Mouse (Mus musculus) testis, postnatal 14 days (tissue): Measurements from ENCODE around the gene Kif6.

Source experiments
- DNase-seq: peaks from one replicate; pipeline ENCODE4 v3.0.0; 2021; ENCODE audit warnings: low spot score

The Kif6 gene

GRCm38 (mm10) chr17:49898849-49899331 lies 284.0 kb downstream of the Kif6 start:
- DNase-seq, result peak; percentile 62

- no peak for DNase-seq
Measured at GRCm38 (mm10) chr17:49902613-49903012, 287.7 kb downstream of the Kif6 start.

- DNase-seq, result no peak
Measured at GRCm38 (mm10) chr17:49923429-49923828, 308.5 kb downstream of the Kif6 start.

GRCm38 (mm10) chr17:49927611-49928010 lies 312.7 kb downstream of the Kif6 start:
- DNase-seq, result no peak

DNA sequence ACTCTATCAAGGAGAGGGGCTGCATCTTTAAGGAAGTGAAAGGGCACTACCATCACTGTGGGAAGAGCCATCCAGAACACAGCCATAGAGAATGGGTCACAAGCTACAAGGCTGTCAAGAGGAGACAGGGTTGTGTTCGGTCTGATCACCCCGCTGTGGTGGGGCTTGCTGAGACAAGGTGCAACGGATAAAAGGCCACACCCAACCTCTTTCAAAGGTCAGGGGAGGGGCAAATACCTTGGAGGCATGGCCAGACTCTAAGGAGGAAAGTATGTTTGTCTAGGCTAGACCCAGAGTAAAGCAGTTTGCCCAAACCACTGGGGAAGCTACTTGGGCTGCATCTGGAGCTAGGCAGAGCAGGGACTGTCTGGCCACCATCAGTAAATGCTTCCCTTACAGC lies 318.9 kb downstream of the Kif6 start:
- DNase-seq, result no peak

DNA sequence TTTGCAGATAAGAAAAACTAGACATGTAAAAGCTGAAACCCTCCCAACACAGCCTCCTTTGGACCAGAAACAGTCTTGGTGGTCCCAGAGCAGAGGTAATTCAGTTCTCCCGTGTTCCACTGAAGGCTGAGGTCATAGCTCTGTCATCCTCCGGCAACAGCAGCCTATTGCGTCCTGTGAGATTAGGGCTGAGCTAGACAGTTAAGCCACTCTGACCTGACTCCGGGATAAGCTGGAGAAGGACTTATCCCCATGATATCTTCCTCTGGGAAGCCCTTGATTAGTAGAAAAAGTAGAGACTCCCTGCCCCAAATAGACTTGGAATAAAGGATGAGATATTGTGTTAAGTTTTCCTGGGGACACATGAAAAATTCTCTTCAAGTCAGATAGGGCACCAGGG lies 319.6 kb downstream of the Kif6 start:
- DNase-seq, result no peak

DNA sequence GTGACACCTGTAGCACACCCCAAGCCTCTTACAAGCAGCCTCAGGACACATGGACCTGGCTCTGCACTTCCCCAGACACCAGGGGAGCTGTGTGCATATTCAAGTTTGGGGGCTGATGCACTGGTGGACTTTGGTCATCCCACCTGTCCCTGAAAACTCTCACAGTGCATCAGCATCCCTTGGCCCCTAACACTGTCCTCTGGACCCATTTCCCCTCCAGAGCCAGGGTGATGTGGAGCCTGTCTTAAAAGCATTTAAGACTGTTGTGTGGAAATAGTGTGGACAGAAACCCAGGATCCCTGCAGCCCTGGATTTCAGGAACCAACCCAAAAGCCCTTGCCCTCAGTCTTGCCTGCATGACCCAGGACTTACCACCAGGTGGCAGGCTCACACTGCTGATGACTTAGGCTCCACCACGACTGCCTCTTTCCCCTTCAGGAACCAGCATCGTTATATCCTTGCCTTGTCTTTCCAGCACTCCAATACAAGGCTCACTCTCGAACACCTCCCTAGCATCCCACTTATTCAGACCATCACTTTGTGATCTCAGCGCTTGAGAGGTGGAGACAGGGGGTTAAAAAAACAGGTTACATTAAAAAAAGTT lies 320.8 kb downstream of the Kif6 start:
- peak; percentile 59 for DNase-seq

DNA sequence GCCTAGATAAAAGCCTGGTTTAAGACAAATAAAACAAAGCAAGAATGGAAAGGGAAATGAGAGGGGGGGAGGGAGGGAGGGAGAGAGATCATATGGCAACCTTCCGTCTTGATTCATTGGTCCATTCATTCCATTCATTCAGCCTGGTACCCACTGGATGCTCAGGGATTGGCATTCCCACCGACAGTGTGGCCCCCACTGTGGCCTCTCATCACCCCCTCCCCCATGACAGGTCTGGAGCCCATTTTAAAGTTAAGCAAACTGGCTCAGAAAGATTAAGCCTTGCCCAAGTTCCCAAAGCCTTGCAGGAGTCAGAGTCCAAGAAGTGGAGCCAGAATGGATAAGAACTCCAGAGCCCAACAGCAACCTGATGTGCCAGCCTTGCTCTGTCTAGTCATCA lies 321.3 kb downstream of the Kif6 start:
- no peak for DNase-seq

- no peak for DNase-seq
Measured at GRCm38 (mm10) chr17:49939146-49939545, 324.2 kb downstream of the Kif6 start.

- DNase-seq, result no peak
Measured at GRCm38 (mm10) chr17:49942674-49943073, 327.7 kb downstream of the Kif6 start.

DNA sequence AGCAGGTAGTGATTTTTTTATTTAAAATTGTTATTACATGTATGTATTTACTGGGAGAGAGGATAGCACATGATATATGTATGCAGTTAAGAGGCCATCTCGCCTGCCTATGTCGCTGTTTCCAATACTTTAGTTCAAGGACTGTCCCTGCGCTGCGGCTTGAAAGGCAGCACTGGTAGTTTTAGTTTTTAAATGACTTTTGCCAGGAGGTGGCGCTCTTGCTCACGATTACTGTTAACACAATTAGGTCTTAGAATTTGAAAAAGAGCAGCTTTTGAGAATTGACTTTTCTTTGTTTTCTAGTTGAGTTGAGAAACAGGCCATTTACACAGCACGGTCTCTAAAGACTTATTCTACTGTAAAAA lies 336.5 kb downstream of the Kif6 start:
- peak; percentile 51 for DNase-seq

DNA sequence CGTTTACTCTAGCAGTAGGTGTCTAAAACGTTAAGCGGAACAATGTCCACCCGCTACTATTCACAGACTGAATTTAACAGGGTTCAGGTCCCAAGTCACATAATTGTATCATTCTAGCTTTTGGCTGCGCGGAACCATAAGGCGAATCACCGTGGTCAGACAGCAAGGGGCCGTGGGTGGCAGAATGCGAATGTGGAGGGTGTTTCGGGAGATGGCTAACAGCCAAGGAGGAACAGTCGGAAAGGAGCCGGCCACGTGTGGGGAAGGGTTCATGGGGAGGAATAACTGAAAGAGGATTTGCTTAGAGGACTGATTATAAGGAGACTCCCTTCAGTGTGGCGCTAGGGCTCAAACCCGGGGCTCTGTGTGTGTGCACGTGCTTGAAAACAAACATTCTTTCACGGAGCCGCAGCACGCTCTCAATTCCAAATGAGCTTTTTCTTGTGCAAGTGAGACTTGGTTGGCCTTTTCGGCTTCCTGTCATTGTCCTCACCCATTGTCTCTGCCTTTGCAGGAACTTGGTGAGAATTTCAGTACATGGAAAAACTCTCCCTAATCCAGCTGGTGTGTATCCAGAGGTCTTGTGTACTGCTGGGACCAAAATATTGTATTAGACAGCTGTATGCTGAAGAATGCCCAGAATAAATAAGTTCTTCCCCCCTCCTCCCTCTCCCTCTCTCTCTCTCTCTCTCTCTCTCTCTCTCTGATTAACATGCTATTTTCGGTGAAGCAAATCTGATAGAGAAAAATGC lies 337.1 kb downstream of the Kif6 start:
- DNase-seq, result no peak

- DNase-seq, result no peak
Measured at GRCm38 (mm10) chr17:49959021-49959420, 344.1 kb downstream of the Kif6 start.
